Mouse (Mus musculus): ENCODE measurements around the gene Cog1.
A peak's percentile ranks its signal among the peaks of the same experiment; 100 is the strongest.

The Cog1 gene

GRCm38 (mm10) chr11:113703758-113704157 is 54.8 kb downstream of the Cog1 start:
- DNase-seq (ENCODE audit: low read depth, low spot score), result peak; percentile 64

DNA sequence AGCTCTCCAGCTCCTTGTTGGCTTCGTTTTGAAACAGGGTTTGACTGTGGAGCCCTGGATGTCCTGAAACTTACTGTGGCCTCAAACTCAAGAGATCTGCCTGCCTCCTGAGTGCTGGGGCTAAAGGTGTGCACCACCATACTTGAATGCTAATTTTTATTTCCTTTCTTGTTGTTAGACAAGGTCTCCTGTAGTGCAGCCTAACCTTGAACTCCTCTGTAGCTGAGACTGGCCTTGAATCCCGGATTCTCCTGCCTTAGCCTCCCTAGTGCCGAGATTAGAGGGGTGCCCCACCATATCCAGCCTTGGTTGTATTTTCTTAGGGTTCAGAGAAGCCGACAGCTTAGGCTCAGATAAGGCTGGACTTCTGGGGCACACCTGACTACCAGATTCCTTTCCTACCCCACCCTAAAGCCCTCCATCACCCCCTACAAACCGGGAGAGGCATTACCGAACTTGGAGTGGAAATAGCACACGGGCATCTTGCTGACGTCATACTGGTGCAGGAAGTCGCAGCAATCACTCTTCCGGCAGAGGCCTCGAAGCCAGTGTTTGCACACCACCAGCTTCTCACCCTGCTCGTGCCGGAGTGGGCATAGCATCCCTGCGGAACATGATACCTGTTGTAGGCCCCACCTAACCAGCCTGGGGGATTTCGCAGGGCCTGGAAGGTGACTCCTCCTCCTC is 57.1 kb downstream of the Cog1 start:
- no peak for DNase-seq (ENCODE audit: low read depth, low spot score)

DNA sequence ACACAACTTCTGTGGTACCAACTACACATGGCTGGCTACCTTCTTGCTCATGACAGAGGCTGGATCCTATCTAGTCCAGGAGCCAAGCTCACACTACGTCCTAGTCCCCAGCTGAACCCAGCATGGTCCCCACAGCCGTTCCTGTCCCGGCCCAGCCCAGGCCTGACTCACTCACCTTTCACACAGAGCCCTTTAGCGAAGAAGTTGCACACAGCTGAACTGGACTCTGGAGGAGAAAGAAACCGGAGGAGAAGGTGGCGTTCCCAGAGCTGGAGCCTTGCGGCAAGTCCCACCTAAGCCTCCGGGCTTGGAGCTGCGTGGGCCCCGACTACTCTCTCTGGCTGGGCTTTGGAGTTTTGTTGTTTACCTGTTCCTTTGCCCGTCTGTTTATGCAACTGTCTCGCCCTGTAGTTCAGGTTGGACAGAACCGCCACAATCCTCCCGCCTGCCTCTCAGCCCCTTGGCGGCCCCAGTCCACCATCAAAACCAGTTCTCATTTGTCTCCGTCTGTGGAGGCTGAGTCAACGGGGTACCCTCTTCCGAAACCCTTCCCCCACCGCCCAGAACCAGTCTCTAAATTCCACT is 59.8 kb downstream of the Cog1 start:
- no peak for DNase-seq (ENCODE audit: low read depth, low spot score)

DNA sequence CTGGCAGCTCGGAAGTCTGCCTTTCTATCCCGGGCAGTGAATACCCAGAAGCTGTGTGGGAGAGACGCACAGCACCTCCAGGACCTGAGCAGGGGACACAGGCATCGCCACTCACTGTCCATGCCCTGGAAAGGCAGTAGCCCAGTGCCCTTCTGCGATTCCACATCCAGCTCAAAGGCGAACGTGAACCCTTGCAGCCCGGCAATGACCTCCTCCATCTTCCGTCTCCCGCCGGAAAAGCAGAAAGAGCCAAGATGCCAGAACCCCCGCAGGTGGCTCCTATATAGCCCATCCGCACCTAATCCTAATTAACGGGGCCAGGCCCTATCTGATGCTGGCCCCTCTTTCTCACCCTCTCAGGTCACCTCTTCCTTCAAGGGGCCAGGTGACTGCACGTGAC is 60.3 kb downstream of the Cog1 start:
- DNase-seq (ENCODE audit: low read depth, low spot score), result no peak

DNA sequence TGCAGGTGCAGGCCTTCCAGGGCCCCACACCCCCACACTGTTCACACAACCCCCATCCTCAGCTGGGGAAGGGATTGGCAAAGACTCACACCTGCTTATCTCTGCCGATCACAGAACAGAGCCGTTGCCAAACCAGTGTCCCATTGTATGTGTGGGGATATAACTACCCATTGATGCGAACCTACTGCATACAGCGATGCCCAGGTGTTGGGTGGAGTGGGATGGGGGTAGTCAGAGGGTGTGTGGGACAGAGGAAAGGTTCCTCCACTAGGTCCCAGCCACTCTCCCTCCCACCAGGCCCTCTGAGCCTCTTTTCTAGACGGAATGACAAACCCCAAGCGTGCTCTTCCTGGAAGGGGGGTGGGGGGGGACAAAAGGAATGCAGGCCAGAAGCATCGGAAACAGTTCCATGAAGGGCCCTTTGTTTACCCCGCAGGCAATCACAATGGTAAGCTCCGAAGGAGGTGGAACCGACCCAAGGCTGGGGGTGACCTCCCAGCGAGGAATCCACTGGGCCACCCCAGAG is 60.8 kb downstream of the Cog1 start, which contains the start of gene Cpsf4l:
Cpsf4l (minus strand) TSS at position 287 of the 526 bp plus-strand sequence.
- DNase-seq (ENCODE audit: low read depth, low spot score), result no peak

DNA sequence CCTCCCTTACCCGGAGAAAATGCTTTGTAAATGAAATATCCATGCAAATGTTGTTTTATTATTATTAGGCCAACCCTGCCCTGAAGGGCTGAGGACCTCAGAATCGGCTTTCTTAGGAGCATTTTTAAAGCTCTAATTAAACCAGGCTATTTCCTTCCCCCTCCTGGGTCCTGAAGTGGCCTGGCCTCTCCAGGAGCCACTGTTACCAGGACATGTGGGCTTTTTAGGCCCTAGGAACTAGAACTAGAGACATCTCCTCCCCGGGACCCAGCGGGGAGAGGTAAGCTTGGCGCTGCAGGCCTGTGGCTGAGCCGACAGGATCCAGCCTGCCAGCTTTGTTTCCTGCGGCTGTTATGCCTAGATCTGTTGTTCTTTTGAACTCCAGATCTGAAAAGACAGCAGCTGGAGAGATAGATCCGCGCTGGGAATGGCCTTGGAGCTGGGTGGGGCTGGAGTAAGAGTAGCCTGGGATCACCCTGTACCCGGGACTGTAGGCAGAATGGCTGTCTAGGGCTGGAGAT is 61.3 kb downstream of the Cog1 start:
- no peak for DNase-seq (ENCODE audit: low read depth, low spot score)

GRCm38 (mm10) chr11:113711061-113711460 is 62.1 kb downstream of the Cog1 start:
- no peak for DNase-seq (ENCODE audit: low read depth, low spot score)

DNA sequence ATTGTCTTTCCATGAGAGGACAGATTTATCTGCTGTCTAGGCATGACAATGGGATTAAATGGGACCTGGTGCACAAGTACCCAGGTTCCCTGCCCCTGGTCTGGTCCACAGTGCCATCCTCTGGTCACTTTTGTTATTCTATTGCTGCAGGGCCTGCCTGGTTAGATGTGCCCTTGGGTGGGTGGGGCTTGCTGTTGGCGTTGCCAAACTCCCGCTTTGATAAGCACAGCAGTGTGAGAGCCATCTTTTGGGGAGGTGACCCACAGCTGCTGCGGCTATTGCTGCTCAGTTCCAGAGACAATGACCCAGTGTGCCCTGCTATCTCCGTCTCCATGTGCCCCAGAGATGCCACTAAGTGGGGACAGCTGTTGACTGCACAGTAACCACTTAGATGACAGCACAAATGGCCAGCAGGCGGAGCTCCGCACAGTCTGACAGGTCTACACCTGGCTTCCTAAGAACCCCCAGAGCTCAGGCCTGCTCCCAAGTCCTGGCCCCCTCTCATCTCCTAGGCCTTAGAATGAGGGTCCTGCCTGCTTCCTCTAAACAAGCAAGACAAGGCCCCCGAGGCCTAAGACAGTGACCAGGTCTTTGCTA is 66.2 kb downstream of the Cog1 start:
- DNase-seq (ENCODE audit: low read depth, low spot score), result no peak

DNA sequence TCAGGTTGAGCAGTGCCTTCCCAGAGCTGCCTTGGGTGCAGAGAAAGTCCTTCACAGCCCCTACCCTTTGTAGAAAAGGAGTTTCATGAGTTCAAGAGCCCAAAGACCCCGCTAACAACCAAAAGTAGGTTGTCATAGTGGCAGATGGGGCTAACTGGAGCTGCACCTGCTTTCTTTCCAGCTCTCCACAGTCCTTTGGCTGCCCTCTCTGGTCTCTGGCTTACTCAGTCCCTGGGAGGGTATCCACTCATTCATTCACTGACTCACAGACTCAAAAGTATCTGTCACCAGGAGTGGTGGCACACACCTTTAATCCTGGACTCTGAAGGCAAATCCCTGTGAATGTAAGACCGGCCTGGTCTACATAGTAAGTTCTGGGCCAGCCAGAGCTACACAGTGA is 67.2 kb downstream of the Cog1 start:
- DNase-seq (ENCODE audit: low read depth, low spot score), result no peak

All from CD4-positive helper T cell, adult 2 months (primary cell).